Mouse (Mus musculus) cortical plate, adult 2 months (tissue): ENCODE data around the gene Grik4. TPM values are rescaled to one million over a fixed set of nuclear protein-coding genes. Genes with fewer than 3 reads are reported as not detected.

Source experiments
- H3K27ac ChIP-seq: fragments of 200-500 bp; 2 replicates; pipeline ENCODE4 v1.5.1; 2012; ENCODE audit warnings: low read length, control low read depth, inconsistent platforms; ENCODE audit not compliant: insufficient read depth
- H3K4me1 ChIP-seq: fragments of 200-500 bp; 2 replicates; pipeline ENCODE4 v1.6.1; 2011; ENCODE audit warnings: low read length; ENCODE audit not compliant: control insufficient read depth, insufficient read depth
- H3K4me3 ChIP-seq: fragments of 200-500 bp; 2 replicates; pipeline ENCODE4 v1.5.1; 2011; ENCODE audit warnings: mild to moderate bottlenecking, low read length, control low read depth; ENCODE audit not compliant: insufficient read depth
- CTCF ChIP-seq: fragments of 200-500 bp; IDR thresholded peaks from 2 replicates; pipeline ENCODE4 v1.5.1; 2011; ENCODE audit warnings: mild to moderate bottlenecking, control low read depth, low read length; ENCODE audit not compliant: insufficient read depth; ENCODE audit errors: extremely low read depth
- POLR2A ChIP-seq: fragments of 200-500 bp; IDR thresholded peaks from 2 replicates; pipeline ENCODE4 v1.6.1; 2011; ENCODE audit warnings: mild to moderate bottlenecking, low read length, control low read depth; ENCODE audit not compliant: insufficient read depth; ENCODE audit errors: extremely low read depth
- polyA plus RNA-seq: library from polyadenylated mRNA; depleted of rRNA; stranded (reverse); fragments of >200 nt; gene quantifications from 2 replicates; pipeline ENCODE4 v1.2.3, GENCODE M21; 2012

The Grik4 gene
- polyA plus RNA-seq, 1 experiment: 10.9 TPM

DNA sequence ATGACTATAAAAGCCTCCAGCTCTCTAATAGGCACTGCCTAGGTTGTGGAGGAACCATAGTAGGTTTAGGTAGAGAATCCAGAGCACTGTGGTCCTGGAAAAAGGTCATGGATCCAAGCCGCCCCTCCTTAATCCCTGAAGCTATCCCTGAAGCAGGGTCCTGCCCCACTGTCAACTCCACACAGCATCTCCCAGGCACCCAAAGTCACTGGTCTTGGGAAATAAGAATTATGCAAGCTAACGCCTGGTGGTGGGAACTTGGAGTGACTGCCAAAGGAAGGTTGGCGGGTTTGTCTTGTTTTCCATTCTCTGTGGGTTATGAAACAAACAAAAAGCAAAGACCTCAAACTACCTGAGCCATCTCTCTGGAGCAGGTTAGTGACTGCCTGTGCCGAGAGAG, 77.6 kb downstream of the Grik4 start:
- TF ChIP-seq POLR2A (no peak), CTCF (no peak)
- Histone ChIP-seq H3K27ac (no peak overlapping the region), H3K4me3 (no peak overlapping the region), H3K4me1 (peaks cover 1% of the 10 kb centered on the region; the same call in 1 of the 2 replicates)

DNA sequence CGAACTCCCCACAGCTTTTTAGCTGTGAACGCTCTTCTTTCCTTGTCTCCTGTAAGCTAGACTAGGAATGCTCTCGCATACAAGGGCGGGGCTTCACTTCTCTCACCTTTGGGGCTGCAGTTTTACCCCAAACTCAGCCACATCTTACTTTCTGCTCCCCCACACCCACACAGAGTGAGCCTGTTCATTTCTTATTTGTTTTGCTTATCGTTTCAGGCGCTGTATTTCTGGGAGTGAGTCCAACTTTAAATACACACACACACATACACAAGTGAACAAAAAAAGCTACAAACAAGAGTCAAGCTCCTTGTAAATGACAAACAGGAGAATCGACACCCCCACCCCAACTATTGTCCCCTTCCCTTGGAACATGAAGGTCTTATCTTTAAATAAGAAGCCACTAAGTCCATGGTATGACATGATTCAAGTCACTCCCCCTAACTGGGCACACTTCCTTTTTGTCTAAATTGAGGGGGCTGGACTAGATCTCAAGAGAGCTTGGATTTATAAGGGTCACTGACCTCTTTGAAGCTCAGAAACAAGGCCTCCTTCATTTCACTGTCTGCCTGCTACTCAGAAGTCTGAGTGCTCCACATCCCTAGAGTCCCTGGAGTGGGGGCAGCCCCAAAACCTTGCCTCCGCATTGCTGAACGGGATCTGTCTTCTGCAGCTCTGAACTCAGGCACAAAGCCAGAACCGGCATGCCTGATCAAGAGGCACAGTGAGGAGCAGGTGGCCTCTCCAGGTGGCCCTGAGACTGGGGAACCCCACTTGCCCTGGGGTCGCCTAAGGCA, 79.1 kb downstream of the Grik4 start:
- no peak for TF ChIP-seq CTCF
- no peak for TF ChIP-seq POLR2A
- Histone ChIP-seq H3K4me3 (no peak overlapping the region), H3K4me1 (peaks cover 1% of the 10 kb centered on the region; the same call in 1 of the 2 replicates), H3K27ac (no peak overlapping the region)

DNA sequence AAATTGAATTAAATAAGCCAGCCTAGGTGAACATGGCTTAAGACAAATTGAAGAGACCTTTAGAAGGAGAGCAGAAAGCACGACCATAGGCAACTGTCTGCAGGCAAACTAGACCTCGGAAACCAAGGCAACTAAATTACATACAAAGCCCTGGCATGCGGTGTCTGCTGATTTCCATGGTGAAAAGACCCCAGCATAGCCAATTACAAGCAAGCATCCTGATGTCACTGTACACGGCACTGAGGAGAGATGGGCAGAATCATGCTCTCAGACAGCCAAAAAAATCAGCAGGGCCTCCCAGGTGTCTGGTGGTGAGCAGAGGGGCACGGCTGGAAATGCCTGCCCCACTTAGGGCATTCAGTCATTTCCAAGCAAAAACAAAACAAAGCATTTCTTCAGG, 80.9 kb downstream of the Grik4 start:
- H3K27ac ChIP-seq: no peak overlapping the region
- no peaks in the 10 kb centered on the region for H3K4me1 ChIP-seq
- no peak overlapping the region for H3K4me3 ChIP-seq
- TF ChIP-seq CTCF (no peak), POLR2A (no peak)

DNA sequence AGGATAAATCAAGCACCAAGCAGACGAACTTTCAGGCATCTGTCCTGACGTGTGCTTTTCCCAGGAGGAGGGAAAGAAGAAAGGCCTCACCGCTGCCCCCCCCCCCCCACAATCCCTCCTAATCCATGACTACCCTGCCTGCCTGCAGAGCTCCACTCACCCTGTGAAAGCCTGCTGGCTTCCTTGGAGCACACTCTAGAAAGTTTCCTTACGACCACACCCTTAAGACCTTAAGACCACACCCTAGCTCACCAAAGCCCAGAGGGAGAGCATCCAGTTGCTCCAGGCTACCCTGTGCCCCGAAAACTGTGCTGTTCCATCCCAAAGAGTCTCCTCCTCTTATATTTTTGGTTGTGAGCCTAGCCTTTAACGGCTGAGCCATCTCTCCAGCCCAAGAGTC, 82.6 kb downstream of the Grik4 start:
- no peak overlapping the region for H3K27ac ChIP-seq
- no peak overlapping the region for H3K4me3 ChIP-seq
- H3K4me1 ChIP-seq: no peaks in the 10 kb centered on the region
- no peak for TF ChIP-seq CTCF
- TF ChIP-seq POLR2A: no peak

DNA sequence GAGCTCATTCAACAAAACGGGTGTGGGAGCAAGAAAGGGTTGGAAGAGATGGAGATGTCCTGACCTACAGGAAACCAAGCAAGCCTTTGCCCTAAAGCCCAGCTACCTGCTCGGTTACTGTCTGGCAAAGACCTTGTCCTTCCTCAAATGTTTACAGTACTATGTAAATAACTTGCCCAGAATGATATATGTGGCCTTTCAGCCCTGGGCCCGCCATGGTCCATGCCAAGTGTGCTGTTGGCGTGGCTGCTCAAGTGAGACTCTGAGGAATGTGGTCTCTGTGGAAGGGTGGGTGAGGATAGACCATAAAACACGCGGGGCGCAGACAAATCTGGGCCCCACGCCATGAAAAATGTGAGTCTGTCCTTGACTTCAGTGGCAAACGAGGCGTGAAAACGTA, 83.1 kb downstream of the Grik4 start:
- no peaks in the 10 kb centered on the region for H3K4me1 ChIP-seq
- TF ChIP-seq POLR2A: no peak
- TF ChIP-seq CTCF: no peak
- H3K27ac ChIP-seq: no peak overlapping the region
- no peak overlapping the region for H3K4me3 ChIP-seq

DNA sequence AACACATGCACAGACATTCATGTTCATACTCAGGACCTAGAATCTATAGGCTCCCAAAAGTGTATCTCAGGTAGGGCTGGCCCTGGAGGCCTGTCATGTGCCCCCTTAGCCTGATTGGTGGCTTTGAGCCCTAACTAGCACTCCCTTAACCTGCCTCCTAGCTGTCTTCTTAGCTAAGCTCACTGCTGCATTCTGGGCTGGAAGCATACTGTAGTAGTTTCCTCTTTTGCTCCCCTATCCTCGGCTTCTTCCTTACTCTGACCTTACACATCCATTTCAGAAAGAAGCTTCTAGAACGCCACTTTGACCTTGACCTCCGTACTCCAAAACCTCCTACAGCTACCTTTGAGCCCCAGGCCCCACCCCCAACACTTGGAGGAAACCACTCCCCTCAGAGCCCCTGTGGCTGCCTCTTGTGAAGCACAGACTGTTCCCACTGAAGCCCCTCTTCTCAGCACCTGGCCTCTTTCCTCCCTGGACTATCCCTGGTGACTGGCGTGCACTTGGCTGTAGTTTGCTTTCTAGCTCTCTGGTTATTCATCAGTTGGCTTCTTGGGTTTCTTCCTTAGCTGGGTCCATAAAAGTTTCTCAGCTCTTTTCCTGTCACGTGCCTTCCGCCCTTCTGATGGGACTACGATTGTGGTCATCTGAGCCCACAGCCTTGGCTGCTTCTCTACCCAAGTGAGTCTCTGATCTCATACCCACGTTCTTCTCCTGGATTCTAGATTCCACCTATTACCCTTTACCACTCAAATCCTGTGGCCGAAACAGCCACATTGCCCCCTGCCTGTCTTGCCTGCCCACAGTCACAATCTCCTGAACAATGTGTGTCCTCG, 84.1 kb downstream of the Grik4 start:
- no peak for TF ChIP-seq POLR2A
- no peak for TF ChIP-seq CTCF
- Histone ChIP-seq H3K4me1 (no peaks in the 10 kb centered on the region), H3K27ac (no peak overlapping the region), H3K4me3 (no peak overlapping the region)

DNA sequence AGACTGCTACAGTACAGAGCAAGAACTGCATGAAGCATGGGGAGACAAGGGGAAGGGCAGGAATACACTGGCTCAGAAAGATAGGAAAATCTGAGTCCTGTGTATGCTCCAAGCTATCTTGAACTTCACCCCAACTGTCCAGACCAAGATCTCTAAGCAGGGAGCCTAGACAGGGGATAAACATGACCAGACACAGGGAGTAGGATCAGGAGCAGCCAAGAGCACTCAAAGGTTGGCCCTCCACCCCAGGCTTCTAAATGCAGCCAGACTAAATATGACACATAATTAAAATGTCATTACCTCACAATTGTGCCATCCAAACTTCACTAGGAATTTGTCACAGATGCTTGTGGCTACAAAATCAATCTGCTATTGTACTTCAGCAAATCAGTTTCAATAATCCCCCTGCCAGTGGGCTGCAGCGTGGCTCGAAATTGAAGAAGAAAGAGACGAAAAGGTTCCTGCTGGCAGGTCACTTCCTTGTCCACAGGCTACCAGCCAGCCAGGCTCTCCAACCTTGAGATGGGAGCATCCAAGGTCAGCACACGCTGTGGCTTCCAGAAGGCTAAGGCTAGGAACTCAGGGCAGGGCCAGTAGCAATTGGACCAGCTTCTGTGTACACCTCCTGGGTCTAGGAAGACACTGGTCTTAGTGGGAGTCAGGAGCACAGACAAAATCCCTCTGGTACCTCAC, 85.1 kb downstream of the Grik4 start:
- Histone ChIP-seq H3K4me3 (no peak overlapping the region), H3K4me1 (no peaks in the 10 kb centered on the region), H3K27ac (no peak overlapping the region)
- TF ChIP-seq POLR2A (no peak), CTCF (no peak)

DNA sequence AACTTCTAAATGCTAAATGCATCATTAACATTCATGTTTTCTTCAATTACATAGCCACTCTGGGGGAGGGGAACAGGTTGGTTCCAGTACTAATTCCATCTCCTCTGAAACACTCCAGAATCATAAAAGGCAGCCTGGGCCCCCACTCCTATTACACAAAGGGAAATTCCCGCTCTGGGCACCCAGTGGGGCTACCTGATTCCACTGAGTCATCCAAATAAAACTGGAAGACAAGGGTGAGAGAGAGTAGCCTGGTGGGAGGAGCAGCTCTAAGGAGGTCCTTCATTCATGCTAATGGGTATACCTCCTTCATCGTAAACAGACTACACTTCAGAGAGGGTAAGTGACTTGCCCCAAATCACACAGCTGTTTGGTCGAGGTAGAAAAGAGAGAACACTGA, 85.7 kb downstream of the Grik4 start:
- Histone ChIP-seq H3K27ac (no peak overlapping the region), H3K4me1 (no peaks in the 10 kb centered on the region), H3K4me3 (no peak overlapping the region)
- no peak for TF ChIP-seq CTCF
- TF ChIP-seq POLR2A: no peak

DNA sequence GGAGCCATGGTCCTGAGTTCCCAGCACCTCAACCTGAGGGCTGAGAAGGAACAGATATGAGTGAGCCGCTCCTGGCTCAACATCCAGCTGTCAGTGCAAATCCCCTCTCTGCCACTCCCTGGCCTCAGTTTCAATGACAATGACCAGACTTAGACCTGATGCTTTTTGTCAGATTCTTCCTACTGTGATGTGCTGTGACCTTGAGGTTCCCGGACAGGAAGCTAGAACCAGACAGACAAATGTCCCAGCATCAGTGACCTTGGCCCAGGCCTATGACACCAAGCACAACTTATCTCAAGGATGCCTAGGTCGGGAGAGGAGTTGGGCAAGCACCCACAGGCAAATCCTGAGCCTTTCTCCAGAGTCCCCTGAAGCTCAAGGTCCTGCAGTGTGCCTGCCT, 86.5 kb downstream of the Grik4 start:
- Histone ChIP-seq H3K4me1 (no peaks in the 10 kb centered on the region), H3K27ac (no peak overlapping the region), H3K4me3 (no peak overlapping the region)
- TF ChIP-seq CTCF: no peak
- TF ChIP-seq POLR2A: no peak
